Mouse (Mus musculus): ENCODE data around the gene Naalad2. TPM values are rescaled to one million over a fixed set of nuclear protein-coding genes. Genes with fewer than 3 reads are reported as not detected.
A peak's percentile ranks its signal among the peaks of the same experiment; 100 is the strongest.
"Not testable (repeated sequence)": the region's sequence is repeated elsewhere in the genome, so short reads cannot be mapped to it uniquely, and the experiment has no call there.

Naalad2 gene
- total and polyA plus RNA-seq, 3 experiments: 0.04 to 0.06 TPM; not detected in 1

GRCm38 (mm10) chr9:18404118-18404517 is 1.3 kb upstream of the Naalad2 start, which contains the start of gene Ubtfl1:
TSS of gene Ubtfl1 (plus strand) at chr9:18404418.
- Histone ChIP-seq H3K9ac (ENCODE audit: control insufficient read depth, low read depth, low read length, poor library complexity, severe bottlenecking) (no peak within 1 kb of the TSS), H3K27me3 (ENCODE audit: control insufficient read depth in 1 of 2, insufficient read depth in 2 of 2, low read length in 2 of 2) (no peaks in the 10 kb centered on the region), H3K9me3 (replicated peaks; ENCODE audit: insufficient read depth, low read length) (no peaks in the 10 kb centered on the region), H3K4me3 (ENCODE audit: control insufficient read depth in 1 of 2, insufficient read depth in 1 of 2, low read depth in 2 of 2, low read length in 2 of 2) (no peak within 1 kb of the TSS), H3K79me2 (ENCODE audit: control insufficient read depth, insufficient read depth, low read length, poor library complexity) (no peaks in the 10 kb centered on the region), H3K4me1 (ENCODE audit: control insufficient read depth in 1 of 2, insufficient read depth in 2 of 2, low read length in 2 of 2) (no peaks in the 10 kb centered on the region), H3K27ac (ENCODE audit: control insufficient read depth, low read depth, low read length) (no peak within 1 kb of the TSS), H3K36me3 (ENCODE audit: control insufficient read depth in 1 of 2, insufficient read depth in 2 of 2, low read length in 2 of 2) (no peaks in the 10 kb centered on the region)
- TF ChIP-seq CTCF (IDR thresholded peaks at IDR 0.05 in 2 of 3, conservative IDR thresholded peaks at IDR 0.05 in 1 of 3; ENCODE audit: control insufficient read depth in 1 of 3, insufficient read depth in 1 of 3, low read depth in 2 of 3, low read length in 3 of 3, poor library complexity in 1 of 3, severe bottlenecking in 1 of 3) (no peak), USF1 (IDR thresholded peaks at IDR 0.05; ENCODE audit: low read depth, low read length) (no peak), CHD1 (IDR thresholded peaks at IDR 0.05; ENCODE audit: low read depth, low read length) (no peak), MAZ (IDR thresholded peaks at IDR 0.05; ENCODE audit: low read depth, low read length) (no peak), EP300 (IDR thresholded peaks at IDR 0.05; ENCODE audit: low read depth in 1 of 2, low read length in 2 of 2) (no peak), JUND (IDR thresholded peaks at IDR 0.05; ENCODE audit: low read depth, low read length) (no peak), GATA1 (IDR thresholded peaks at IDR 0.05; ENCODE audit: low read depth, low read length) (no peak)
- no peak for DNase-seq (ENCODE audit: low read depth, low spot score)

DNA sequence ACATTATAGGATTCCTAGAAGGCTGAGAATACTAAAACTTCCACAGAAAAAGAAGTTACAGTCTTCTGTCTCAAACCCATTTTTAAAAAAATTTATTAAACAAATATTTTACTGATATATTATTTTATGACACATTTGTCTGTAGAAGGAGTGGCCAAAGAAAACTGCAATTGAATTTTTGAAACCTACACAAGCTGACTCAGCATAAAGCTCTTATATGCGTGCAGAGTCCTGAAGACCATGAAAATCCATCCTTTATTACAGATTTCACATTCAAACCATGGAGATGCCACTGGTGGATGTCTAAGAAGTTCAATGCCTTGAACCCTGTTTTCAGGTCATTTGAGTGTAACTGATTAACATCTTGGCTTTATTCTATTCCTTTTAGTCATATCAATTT is 3.2 kb downstream of the Naalad2 start:
- no peak overlapping the region for H3K27ac ChIP-seq (ENCODE audit: control insufficient read depth, low read depth, low read length)
- TF ChIP-seq MAFK (IDR thresholded peaks at IDR 0.05; ENCODE audit: borderline replicate concordance, low read depth, low read length): peak; percentile 90
- TF ChIP-seq NRF1 (IDR thresholded peaks at IDR 0.05; ENCODE audit: insufficient read depth, low read depth, low read length, poor library complexity, severe bottlenecking): no peak
- no peak for DNase-seq (ENCODE audit: low read depth, low spot score)

GRCm38 (mm10) chr9:18385782-18386181 is 17.0 kb downstream of the Naalad2 start:
- H3K27ac ChIP-seq (ENCODE audit: control insufficient read depth, low read depth, low read length): no peak overlapping the region
- no peak overlapping the region for H3K9ac ChIP-seq (ENCODE audit: control insufficient read depth, low read depth, low read length, poor library complexity, severe bottlenecking)
- peaks cover 0 to 1% of the 10 kb centered on the region in 2 experiments; a peak in 2 of 4 replicates for H3K27me3 ChIP-seq (ENCODE audit: control insufficient read depth in 1 of 2, insufficient read depth in 2 of 2, low read length in 2 of 2)
- no peak for DNase-seq (ENCODE audit: low read depth, low spot score)
- no peaks in the 10 kb centered on the region for H3K4me1 ChIP-seq (ENCODE audit: control insufficient read depth in 1 of 2, insufficient read depth in 2 of 2, low read length in 2 of 2)
- no peak for TF ChIP-seq MYC (IDR thresholded peaks at IDR 0.05; ENCODE audit: low read depth, low read length)
- no peak for TF ChIP-seq MYB (IDR thresholded peaks at IDR 0.05; ENCODE audit: low read depth, low read length)
- no peaks in the 10 kb centered on the region for H3K36me3 ChIP-seq (ENCODE audit: control insufficient read depth in 1 of 2, insufficient read depth in 2 of 2, low read length in 2 of 2)
- H3K9me3 ChIP-seq (replicated peaks; ENCODE audit: insufficient read depth, low read length): no peaks in the 10 kb centered on the region
- no peak overlapping the region for H3K4me3 ChIP-seq (ENCODE audit: control insufficient read depth in 1 of 2, insufficient read depth in 1 of 2, low read depth in 2 of 2, low read length in 2 of 2)
- no peaks in the 10 kb centered on the region for H3K79me2 ChIP-seq (ENCODE audit: control insufficient read depth, insufficient read depth, low read length, poor library complexity)

More for the DNA sequence above, 3.2 kb downstream of the Naalad2 start:
- Histone ChIP-seq H3K4me3 (ENCODE audit: control insufficient read depth in 1 of 2, insufficient read depth in 1 of 2, low read depth in 2 of 2, low read length in 2 of 2) (no peak overlapping the region), H3K79me2 (ENCODE audit: control insufficient read depth, insufficient read depth, low read length, poor library complexity) (no peaks in the 10 kb centered on the region), H3K9me3 (replicated peaks; ENCODE audit: insufficient read depth, low read length) (no peaks in the 10 kb centered on the region), H3K27me3 (ENCODE audit: control insufficient read depth in 1 of 2, insufficient read depth in 2 of 2, low read length in 2 of 2) (no peaks in the 10 kb centered on the region), H3K9ac (ENCODE audit: control insufficient read depth, low read depth, low read length, poor library complexity, severe bottlenecking) (no peak overlapping the region), H3K36me3 (ENCODE audit: control insufficient read depth in 1 of 2, insufficient read depth in 2 of 2, low read length in 2 of 2) (no peaks in the 10 kb centered on the region), H3K4me1 (ENCODE audit: control insufficient read depth in 1 of 2, insufficient read depth in 2 of 2, low read length in 2 of 2) (no peaks in the 10 kb centered on the region)

DNA sequence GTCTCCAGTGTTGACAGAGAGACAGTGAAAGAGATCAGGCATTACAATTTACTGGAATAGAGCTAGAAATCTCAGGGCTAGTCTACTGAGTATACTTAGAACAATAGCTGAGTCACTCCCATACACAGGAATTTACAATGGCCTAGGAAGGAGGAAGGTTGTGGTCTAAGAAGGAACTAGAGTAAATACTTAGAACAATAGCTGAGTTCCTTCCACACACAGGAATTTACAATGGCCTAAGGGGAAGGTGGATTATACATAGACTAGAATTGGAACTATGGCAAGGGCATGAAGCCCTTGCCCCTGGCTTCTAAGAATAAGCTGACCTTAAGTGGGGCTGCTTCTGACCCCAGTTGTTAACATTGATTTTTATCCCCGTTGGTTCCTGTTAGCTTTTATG is 29.8 kb downstream of the Naalad2 start:
- not testable (repeated sequence) for H3K27me3 ChIP-seq (ENCODE audit: control insufficient read depth in 1 of 2, insufficient read depth in 2 of 2, low read length in 2 of 2); H3K27ac ChIP-seq (ENCODE audit: control insufficient read depth, low read depth, low read length); DNase-seq (ENCODE audit: low read depth, low spot score)

More for the DNA sequence above, 29.8 kb downstream of the Naalad2 start:
- not testable (repeated sequence) for H3K79me2 ChIP-seq (ENCODE audit: control insufficient read depth, insufficient read depth, low read length, poor library complexity); H3K4me3 ChIP-seq (ENCODE audit: control insufficient read depth in 1 of 2, insufficient read depth in 1 of 2, low read depth in 2 of 2, low read length in 2 of 2); H3K9ac ChIP-seq (ENCODE audit: control insufficient read depth, low read depth, low read length, poor library complexity, severe bottlenecking); H3K9me3 ChIP-seq (replicated peaks; ENCODE audit: insufficient read depth, low read length); H3K36me3 ChIP-seq (ENCODE audit: control insufficient read depth in 1 of 2, insufficient read depth in 2 of 2, low read length in 2 of 2); H3K4me1 ChIP-seq (ENCODE audit: control insufficient read depth in 1 of 2, insufficient read depth in 2 of 2, low read length in 2 of 2)
